Mouse (Mus musculus) hindbrain, postnatal 0 days (tissue): ENCODE measurements at regions not wholly inside any gene's neighbourhood (a gene's known extent, or its start where the extent isn't known, plus 50 kb on each side); places are given as distances from the start of the nearest gene placed in this dataset.
"Not testable (repeated sequence)": the region's sequence is repeated elsewhere in the genome, so short reads cannot be mapped to it uniquely, and the experiment has no call there.

Experiments
- ATAC-seq: fragments of 200-750 bp; cut with Nextera tagmentation; 2 replicates; pipeline ENCODE4 v1.8.0; 2017; ENCODE audit warnings: mild to moderate bottlenecking, moderate TSS enrichment, moderate library complexity
- DNase-seq: peaks from one replicate; pipeline ENCODE4 v3.0.0-alpha.2; 2015; ENCODE audit warnings: low spot score
- H3K27ac ChIP-seq: fragments of 300-500 bp; sonication (generic); 2 replicates; pipeline ENCODE4 v1.5.1; 2014; ENCODE audit warnings: mild to moderate bottlenecking
- H3K27me3 ChIP-seq: fragments of 300-500 bp; sonication (generic); 2 replicates; pipeline ENCODE4 v1.6.1; 2014; ENCODE audit warnings: low read length, mixed read lengths; ENCODE audit not compliant: insufficient read depth
- H3K36me3 ChIP-seq: fragments of 300-500 bp; sonication (generic); 2 replicates; pipeline ENCODE4 v1.6.1; 2014; ENCODE audit warnings: low read length, mixed read lengths; ENCODE audit not compliant: insufficient read depth
- H3K4me1 ChIP-seq: fragments of 300-500 bp; sonication (generic); 2 replicates; pipeline ENCODE4 v1.6.1; 2014; ENCODE audit warnings: antibody characterized with exemption, low read length, mixed read lengths; ENCODE audit not compliant: insufficient read depth
- H3K4me2 ChIP-seq: fragments of 300-500 bp; sonication (generic); 2 replicates; pipeline ENCODE4 v1.6.1; 2014; ENCODE audit warnings: low read depth, mild to moderate bottlenecking, low read length, moderate library complexity, mixed read lengths
- H3K4me3 ChIP-seq: fragments of 300-500 bp; sonication (generic); 2 replicates; pipeline ENCODE4 v1.5.1; 2014; ENCODE audit warnings: low read length
- H3K9ac ChIP-seq: fragments of 300-500 bp; sonication (generic); replicated peaks from 2 replicates; pipeline ENCODE4 v1.6.1; 2014; ENCODE audit warnings: mild to moderate bottlenecking, low read length, moderate library complexity, mixed read lengths
- H3K9me3 ChIP-seq: fragments of 300-500 bp; sonication (generic); 2 replicates; pipeline ENCODE4 v1.6.1; 2016; ENCODE audit warnings: low read length, mixed read lengths
- CTCF ChIP-seq: IDR thresholded peaks from 2 replicates; pipeline ENCODE4 v1.5.1; 2016; ENCODE audit warnings: antibody characterized with exemption, control low read depth, low read depth
- WGBS: fragments of 180-500 bp; shearing (Covaris S2); extraction: QIAGEN DNeasy Blood & Tissue Kit; methylation state at CpG from one replicate; pipeline ENCODE4 v1.1.7; 2014; 5-methylcytosine and 5-hydroxymethylcytosine counted together

GRCm38 (mm10) chr4:66691598-66692220 lies 135.7 kb upstream of the Tlr4 start:
- Histone ChIP-seq H3K4me3 (no peak overlapping the region), H3K9me3 (no peaks in the 10 kb centered on the region), H3K36me3 (no peaks in the 10 kb centered on the region), H3K9ac (no peak overlapping the region), H3K27me3 (no peaks in the 10 kb centered on the region), H3K4me2 (no peak overlapping the region), H3K27ac (no peak overlapping the region), H3K4me1 (no peaks in the 10 kb centered on the region)
- no peak for TF ChIP-seq CTCF
- ATAC-seq (no peak), DNase-seq (peak; percentile 41)
- WGBS: 20% methylated on average over 5 of the region's 5 CpGs

- WGBS: 63% methylated on average over 4 of the region's 4 CpGs
- H3K27me3 ChIP-seq: no peaks in the 10 kb centered on the region
- H3K4me2 ChIP-seq: no peak overlapping the region
- H3K27ac ChIP-seq: no peak overlapping the region
- ATAC-seq: no peak
- no peak for TF ChIP-seq CTCF
- H3K9ac ChIP-seq: no peak overlapping the region
- H3K9me3 ChIP-seq: no peaks in the 10 kb centered on the region
- no peak for DNase-seq
- no peaks in the 10 kb centered on the region for H3K36me3 ChIP-seq
- H3K4me3 ChIP-seq: no peak overlapping the region
- H3K4me1 ChIP-seq: no peaks in the 10 kb centered on the region
These were observed 133.3 kb upstream of the Tlr4 start for GRCm38 (mm10) chr4:66693982-66694578.

- Histone ChIP-seq H3K9me3 (no peaks in the 10 kb centered on the region), H3K27me3 (no peaks in the 10 kb centered on the region), H3K4me2 (no peak overlapping the region), H3K9ac (no peak overlapping the region), H3K4me1 (peaks cover 4% of the 10 kb centered on the region; the same call in 1 of the 2 replicates), H3K4me3 (no peak overlapping the region), H3K36me3 (no peaks in the 10 kb centered on the region), H3K27ac (peak overlapping the region; percentile 67)
- peak; percentile 0; the same call in 1 of the 2 replicates for TF ChIP-seq CTCF
- WGBS: 42% methylated on average over 6 of the region's 6 CpGs
- ATAC-seq (peak; percentile 97), DNase-seq (peak; percentile 77)
These were observed 111.3 kb upstream of the Tlr4 start for GRCm38 (mm10) chr4:66715821-66716760.

- H3K27ac ChIP-seq: no peak overlapping the region
- no peaks in the 10 kb centered on the region for H3K4me1 ChIP-seq
These were observed 90.0 kb upstream of the Tlr4 start for GRCm38 (mm10) chr4:66737407-66737806.

GRCm38 (mm10) chr4:66743421-66743820 lies 84.0 kb upstream of the Tlr4 start:
- not testable (repeated sequence) for H3K9me3 ChIP-seq, ATAC-seq, H3K36me3 ChIP-seq, DNase-seq, H3K4me1 ChIP-seq, H3K27ac ChIP-seq, H3K9ac ChIP-seq, H3K4me3 ChIP-seq, H3K4me2 ChIP-seq, H3K27me3 ChIP-seq
- 95% methylated on average over 19 of the region's 19 CpGs for whole genome bisulfite sequencing

More at GRCm38 (mm10) chr4:66737407-66737806, 90.0 kb upstream of the Tlr4 start:
- Histone ChIP-seq H3K4me2 (no peak overlapping the region), H3K36me3 (no peaks in the 10 kb centered on the region), H3K9me3 (no peaks in the 10 kb centered on the region), H3K4me3 (no peak overlapping the region), H3K9ac (no peak overlapping the region), H3K27me3 (no peaks in the 10 kb centered on the region)
- WGBS: 27% methylated on average over 2 of the region's 2 CpGs
- no peak for ATAC-seq
- no peak for DNase-seq
- no peak for TF ChIP-seq CTCF

GRCm38 (mm10) chr4:66768762-66769161 lies 58.6 kb upstream of the Tlr4 start:
- H3K4me2 ChIP-seq: no peak overlapping the region
- no peak overlapping the region for H3K27ac ChIP-seq
- H3K9ac ChIP-seq: no peak overlapping the region
- 22% methylated on average over 4 of the region's 4 CpGs for WGBS
- no peaks in the 10 kb centered on the region for H3K27me3 ChIP-seq
- no peaks in the 10 kb centered on the region for H3K4me1 ChIP-seq
- TF ChIP-seq CTCF: peak; percentile 94
- no peaks in the 10 kb centered on the region for H3K9me3 ChIP-seq
- peak; percentile 80; the same call in 1 of the 2 replicates for ATAC-seq
- H3K36me3 ChIP-seq: no peaks in the 10 kb centered on the region
- peak; percentile 84 for DNase-seq
- no peak overlapping the region for H3K4me3 ChIP-seq
